Mouse (Mus musculus) layer of hippocampus, adult 9-10 months (tissue): ENCODE results near the gene Pak2.
"Not testable (repeated sequence)": the region's sequence is repeated elsewhere in the genome, so short reads cannot be mapped to it uniquely, and the experiment has no call there.

Experiments
- DNase-seq: peaks from one replicate; pipeline ENCODE4 v3.0.0; 2022; ENCODE audit warnings: low spot score

Pak2 gene

GRCm38 (mm10) chr16:32078991-32079511 lies at the start of gene Pak2:
TSS of gene Pak2 (minus strand) at chr16:32079342.
- DNase-seq, result peak; percentile 40

- no peak for DNase-seq
Observed at GRCm38 (mm10) chr16:32127046-32127445, 47.9 kb upstream of the Pak2 start.

GRCm38 (mm10) chr16:32125364-32125763 lies 46.2 kb upstream of the Pak2 start:
- no peak for DNase-seq

GRCm38 (mm10) chr16:32124444-32125335 lies 45.5 kb upstream of the Pak2 start:
- no peak for DNase-seq

- DNase-seq, result no peak
Observed at GRCm38 (mm10) chr16:32124020-32124419, 44.9 kb upstream of the Pak2 start.

GRCm38 (mm10) chr16:32120454-32120853 lies 41.3 kb upstream of the Pak2 start:
- no peak for DNase-seq

GRCm38 (mm10) chr16:32116186-32116585 lies 37.0 kb upstream of the Pak2 start:
- DNase-seq, result no peak

- no peak for DNase-seq
Observed at GRCm38 (mm10) chr16:32115781-32116180, 36.6 kb upstream of the Pak2 start.

GRCm38 (mm10) chr16:32114968-32115695 lies 36.0 kb upstream of the Pak2 start:
- DNase-seq, result peak; percentile 75

GRCm38 (mm10) chr16:32114406-32114805 lies 35.3 kb upstream of the Pak2 start:
- DNase-seq, result no peak

GRCm38 (mm10) chr16:32113541-32114218 lies 34.5 kb upstream of the Pak2 start:
- peak; percentile 44 for DNase-seq

- no peak for DNase-seq
Observed at GRCm38 (mm10) chr16:32110951-32111699, 32.0 kb upstream of the Pak2 start.

GRCm38 (mm10) chr16:32108578-32108977 lies 29.4 kb upstream of the Pak2 start:
- no peak for DNase-seq

- DNase-seq, result no peak
Observed at GRCm38 (mm10) chr16:32108170-32108569, 29.0 kb upstream of the Pak2 start.

- DNase-seq, result no peak
Observed at GRCm38 (mm10) chr16:32107342-32108045, 28.4 kb upstream of the Pak2 start.

- no peak for DNase-seq
Observed at GRCm38 (mm10) chr16:32105698-32106097, 26.6 kb upstream of the Pak2 start.

GRCm38 (mm10) chr16:32102295-32102694 lies 23.2 kb upstream of the Pak2 start:
- DNase-seq, result no peak

GRCm38 (mm10) chr16:32099638-32100150 lies 20.6 kb upstream of the Pak2 start, which contains the start of the genes Pigx and Cep19:
TSS of gene Pigx (minus strand) at chr16:32099740.
TSS of gene Cep19 (plus strand) at chr16:32099800.
- peak; percentile 70 for DNase-seq

- DNase-seq, result no peak
Observed at GRCm38 (mm10) chr16:32098897-32099637, 19.9 kb upstream of the Pak2 start.

- not testable (repeated sequence) for DNase-seq
Observed at GRCm38 (mm10) chr16:32097757-32098156, 18.6 kb upstream of the Pak2 start.
